Mouse (Mus musculus): ENCODE measurements at regions not wholly inside any gene's neighbourhood (a gene's known extent, or its start where the extent isn't known, plus 50 kb on each side); places are given as distances from the start of the nearest gene placed in this dataset.

DNA sequence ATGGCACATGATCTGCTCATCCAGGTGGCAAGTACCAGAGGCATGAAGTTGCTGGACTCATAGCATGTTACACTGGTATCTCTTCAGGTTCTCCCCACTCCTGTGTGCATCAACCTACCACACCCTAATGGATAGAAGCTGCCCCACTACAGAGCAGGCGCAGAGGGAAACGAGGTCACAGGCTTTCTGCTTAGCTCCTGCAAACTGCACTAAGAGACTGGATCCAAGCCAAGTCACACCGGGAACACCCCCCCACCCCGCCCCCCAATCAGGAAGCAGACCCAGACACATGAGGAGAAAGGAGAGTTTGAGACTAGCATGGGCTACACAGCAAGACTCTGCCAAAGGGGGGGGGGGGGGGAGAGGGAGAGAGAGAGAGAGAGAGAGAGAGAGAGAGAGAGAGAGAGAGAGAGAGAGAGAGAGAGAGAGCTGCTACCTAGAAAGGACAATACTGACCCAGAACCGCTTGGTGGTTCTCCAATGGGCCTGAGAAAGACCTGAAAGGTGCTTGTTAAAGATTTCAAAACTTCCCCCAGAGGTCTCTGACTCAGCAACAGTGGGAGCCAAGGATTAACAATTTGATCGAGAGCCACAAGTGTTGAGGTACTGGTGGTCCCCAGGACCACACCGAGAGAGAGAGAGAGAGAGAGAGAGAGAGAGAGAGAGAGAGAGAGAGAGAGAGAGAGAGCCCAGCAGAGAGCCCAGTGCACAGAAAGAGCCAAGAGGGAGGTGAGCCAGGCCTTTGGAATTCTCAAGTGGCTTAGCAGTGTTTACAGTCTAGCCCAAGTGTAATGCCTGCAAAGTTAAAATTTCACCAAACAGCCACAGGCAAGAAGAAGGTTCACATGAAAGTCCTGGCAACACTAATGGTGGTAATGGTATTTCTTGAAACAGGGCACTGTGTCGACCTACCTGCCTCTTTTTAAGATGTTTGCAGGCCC, 215.1 kb downstream of the Sox4 start:
- TF ChIP-seq CTCF (IDR thresholded peaks at IDR 0.05; ENCODE audit: low read depth) (no peak), EP300 (optimal IDR thresholded peaks at IDR 0.05) (no peak)
